Mouse (Mus musculus): ENCODE data around the gene Armc8.

DNA sequence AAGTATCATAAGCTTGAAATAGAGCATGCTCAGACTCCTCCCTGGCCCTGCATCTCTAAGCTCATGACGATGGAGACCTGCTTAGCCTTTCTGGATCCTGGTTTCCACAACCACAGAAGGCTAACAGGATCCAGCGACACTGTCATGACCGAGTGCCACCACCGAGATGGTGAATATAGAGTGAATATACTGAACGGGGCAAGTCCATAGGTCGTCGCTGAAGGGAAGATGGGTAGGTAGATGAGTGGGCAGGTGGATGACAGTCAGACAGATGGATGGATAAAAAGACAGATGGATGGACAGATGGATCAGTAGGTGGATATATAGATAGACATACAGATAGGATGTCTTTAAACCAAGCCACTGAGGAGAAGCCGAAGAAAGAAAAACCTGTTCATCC, 137.4 kb downstream of the Armc8 start:
- no peak for TF ChIP-seq EP300 (IDR thresholded peaks at IDR 0.05; ENCODE audit: low read depth)
- TF ChIP-seq CTCF (IDR thresholded peaks at IDR 0.05; ENCODE audit: low read depth): no peak

Measured in heart, postnatal 0 days (tissue).